Mouse (Mus musculus) thymus, adult 2 months (tissue): ENCODE results near the gene Htr1d. TPM values are rescaled to one million over a fixed set of nuclear protein-coding genes. Genes with fewer than 3 reads are reported as not detected.

Experiments used
- DNase-seq: peaks from one replicate; pipeline ENCODE4 v3.0.0; 2021
- H3K27ac ChIP-seq: fragments of 200-500 bp; 2 replicates; pipeline ENCODE4 v1.5.1; 2012; ENCODE audit warnings: low read length, control low read depth; ENCODE audit not compliant: control insufficient read depth, insufficient read depth
- H3K27me3 ChIP-seq: fragments of 200-500 bp; 2 replicates; pipeline ENCODE4 v1.6.1; 2012; ENCODE audit warnings: mild to moderate bottlenecking, low read length, moderate library complexity, mixed read lengths; ENCODE audit not compliant: control insufficient read depth, insufficient read depth
- H3K36me3 ChIP-seq: fragments of 200-500 bp; 2 replicates; pipeline ENCODE4 v1.6.1; 2012; ENCODE audit warnings: mild to moderate bottlenecking, low read length, moderate library complexity; ENCODE audit not compliant: control insufficient read depth, insufficient read depth
- H3K4me1 ChIP-seq: fragments of 200-500 bp; replicated peaks from 2 replicates; pipeline ENCODE4 v1.6.1; 2012; ENCODE audit warnings: low read length; ENCODE audit not compliant: control insufficient read depth, insufficient read depth
- H3K4me3 ChIP-seq: fragments of 200-500 bp; 2 replicates; pipeline ENCODE4 v1.5.1; 2012; ENCODE audit warnings: mild to moderate bottlenecking, low read length, control low read depth, moderate library complexity; ENCODE audit not compliant: control insufficient read depth, insufficient read depth
- CTCF ChIP-seq: fragments of 200-500 bp; IDR thresholded peaks from 2 replicates; pipeline ENCODE4 v1.5.1; 2012; ENCODE audit warnings: mild to moderate bottlenecking, control low read depth, low read length, moderate library complexity, borderline replicate concordance; ENCODE audit not compliant: control insufficient read depth, poor library complexity, insufficient read depth; ENCODE audit errors: extremely low read depth
- POLR2A ChIP-seq: fragments of 200-500 bp; IDR thresholded peaks from 2 replicates; pipeline ENCODE4 v1.6.1; 2012; ENCODE audit warnings: mild to moderate bottlenecking, low read length, control low read depth, moderate library complexity; ENCODE audit not compliant: control insufficient read depth, poor library complexity, insufficient read depth; ENCODE audit errors: extremely low read depth
- WGBS: fragments of 180-500 bp; shearing (Covaris S2); methylation state at CpG from one replicate; pipeline ENCODE4 v1.1.7; 2018; 5-methylcytosine and 5-hydroxymethylcytosine counted together
- polyA plus RNA-seq: library from polyadenylated mRNA; depleted of rRNA; stranded (reverse); fragments of >200 nt; gene quantifications from 2 replicates; pipeline ENCODE4 v1.2.3, GENCODE M21; 2012

The Htr1d gene
- polyA plus RNA-seq, 1 experiment, result 0.24 TPM

DNA sequence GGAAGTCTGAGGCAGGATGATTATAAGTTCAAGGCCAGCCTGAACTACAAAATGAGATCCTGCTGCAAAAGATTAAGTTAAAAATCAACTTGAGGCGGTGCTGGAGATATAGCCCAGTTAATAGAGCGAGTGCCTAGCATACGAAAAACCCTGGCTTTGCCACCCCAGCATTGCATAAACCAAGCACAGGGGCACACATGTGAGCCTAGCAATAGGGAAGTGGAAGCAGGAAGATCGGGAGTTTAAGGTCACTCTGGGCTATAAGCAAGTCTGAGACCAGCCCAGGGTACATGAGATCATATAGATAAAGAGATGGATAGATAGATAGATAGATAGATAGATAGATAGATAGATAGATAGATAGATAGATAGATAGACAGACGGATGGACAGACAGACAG lies 26.5 kb downstream of the Htr1d start:
- no peaks in the 10 kb centered on the region for H3K4me1 ChIP-seq
- WGBS, result 89% methylated on average over 5 of the region's 5 CpGs
- no peak overlapping the region for H3K4me3 ChIP-seq
- H3K36me3 ChIP-seq, result no peaks in the 10 kb centered on the region
- DNase-seq, result no peak
- H3K27me3 ChIP-seq, result no peaks in the 10 kb centered on the region
- TF ChIP-seq CTCF, result no peak
- no peak for TF ChIP-seq POLR2A
- no peak overlapping the region for H3K27ac ChIP-seq

DNA sequence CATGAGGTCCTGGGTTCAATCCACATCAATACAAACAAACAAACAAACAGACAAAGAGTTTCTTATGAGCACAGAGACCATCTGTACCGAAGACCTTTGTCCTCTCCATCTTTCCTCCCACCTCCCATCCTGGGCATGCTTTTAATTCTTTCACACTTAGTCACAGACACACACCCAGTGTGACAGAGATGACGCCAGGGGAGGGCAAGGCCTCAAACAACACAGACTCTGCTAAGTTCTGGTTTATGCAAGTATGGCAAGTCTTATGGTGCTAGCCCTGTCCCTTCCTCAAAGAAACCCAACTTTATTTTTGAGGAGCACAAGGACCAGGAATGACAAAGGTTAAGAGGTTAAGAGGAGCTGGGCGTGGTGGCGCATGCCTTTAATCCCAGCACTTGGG lies 26.9 kb downstream of the Htr1d start:
- H3K27ac ChIP-seq, result no peak overlapping the region
- H3K4me1 ChIP-seq, result 0 out of 2 replicates have a peak, but pooled peaks cover 3% of the 10 kb centered on the region
- TF ChIP-seq POLR2A (no peak), CTCF (no peak)
- DNase-seq, result no peak
- no peaks in the 10 kb centered on the region for H3K36me3 ChIP-seq
- no peaks in the 10 kb centered on the region for H3K27me3 ChIP-seq
- WGBS, result 91% methylated on average over 4 of the region's 4 CpGs
- H3K4me3 ChIP-seq, result no peak overlapping the region

DNA sequence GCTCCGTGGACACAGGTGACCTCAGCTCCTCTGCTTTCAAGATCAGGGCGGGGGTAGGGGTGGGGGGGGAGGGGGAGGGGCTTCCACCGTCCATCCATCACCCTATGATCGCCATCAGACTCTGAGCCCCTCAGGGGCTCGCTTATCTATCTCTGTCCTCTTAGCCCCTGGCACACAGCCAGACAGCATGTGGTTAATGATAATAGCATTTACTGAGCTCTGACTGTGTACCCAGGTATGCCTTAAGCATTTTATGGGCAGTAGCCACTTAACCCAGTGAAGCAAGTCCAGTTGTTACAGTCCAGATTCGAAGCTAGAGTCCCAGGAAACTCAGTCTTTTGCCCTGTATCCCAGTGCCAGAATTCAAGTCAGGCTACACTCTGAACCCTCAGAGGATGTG lies 28.2 kb downstream of the Htr1d start:
- no peaks in the 10 kb centered on the region for H3K36me3 ChIP-seq
- H3K27me3 ChIP-seq, result no peaks in the 10 kb centered on the region
- TF ChIP-seq POLR2A (no peak), CTCF (no peak)
- WGBS, result 68% methylated on average over 6 of the region's 6 CpGs
- no peak overlapping the region for H3K4me3 ChIP-seq
- H3K4me1 ChIP-seq, result 0 out of 2 replicates have a peak, but pooled peaks cover 3% of the 10 kb centered on the region
- no peak for DNase-seq
- no peak overlapping the region for H3K27ac ChIP-seq

DNA sequence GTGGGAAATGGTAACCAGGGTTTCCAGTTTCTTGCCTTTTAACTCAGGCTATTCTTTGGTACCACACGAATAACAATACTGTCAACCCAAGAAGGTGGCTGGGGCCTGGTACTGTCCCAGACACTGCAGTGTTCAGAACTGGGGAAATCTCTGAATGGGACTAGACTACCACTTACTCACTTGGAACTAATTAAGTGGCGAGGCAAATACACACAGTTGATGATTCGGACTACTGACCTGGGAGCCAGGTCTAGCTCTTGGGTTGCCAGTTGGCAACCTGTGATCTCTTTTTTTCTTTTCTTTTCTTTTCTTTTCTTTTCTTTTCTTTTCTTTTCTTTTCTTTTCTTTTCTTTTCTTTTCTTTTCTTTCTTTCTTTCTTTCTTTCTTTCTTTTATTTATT lies 29.0 kb downstream of the Htr1d start:
- DNase-seq, result no peak
- H3K27me3 ChIP-seq, result no peaks in the 10 kb centered on the region
- WGBS, result 95% methylated on average over 3 of the region's 3 CpGs
- H3K4me3 ChIP-seq, result no peak overlapping the region
- H3K4me1 ChIP-seq, result 0 out of 2 replicates have a peak, but pooled peaks cover 3% of the 10 kb centered on the region
- no peak overlapping the region for H3K27ac ChIP-seq
- no peaks in the 10 kb centered on the region for H3K36me3 ChIP-seq
- TF ChIP-seq POLR2A, result no peak
- TF ChIP-seq CTCF, result no peak

DNA sequence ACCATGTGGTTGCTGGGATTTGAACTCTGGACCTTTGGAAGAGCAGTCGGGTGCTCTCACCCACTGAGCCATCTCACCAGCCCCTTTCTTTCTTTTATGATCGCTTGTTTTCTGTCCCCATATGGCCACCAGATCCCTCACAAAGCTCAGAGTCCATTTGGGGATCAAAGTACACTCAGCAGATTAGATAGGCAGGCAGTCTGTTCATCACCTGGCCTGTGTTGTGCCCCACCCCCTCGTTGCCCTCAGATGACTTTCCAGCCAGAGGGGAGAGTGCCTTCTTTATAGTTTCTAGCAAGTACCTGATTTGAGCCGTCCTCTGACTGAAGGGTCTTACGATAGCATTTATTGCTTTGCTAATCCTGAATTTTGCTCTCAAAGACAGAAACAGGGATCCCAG lies 29.5 kb downstream of the Htr1d start:
- no peaks in the 10 kb centered on the region for H3K36me3 ChIP-seq
- H3K4me3 ChIP-seq, result no peak overlapping the region
- TF ChIP-seq CTCF, result no peak
- no peak for TF ChIP-seq POLR2A
- no peak for DNase-seq
- H3K4me1 ChIP-seq, result 0 out of 2 replicates have a peak, but pooled peaks cover 3% of the 10 kb centered on the region
- H3K27ac ChIP-seq, result no peak overlapping the region
- no peaks in the 10 kb centered on the region for H3K27me3 ChIP-seq
- 78% methylated on average over 5 of the region's 5 CpGs for WGBS

DNA sequence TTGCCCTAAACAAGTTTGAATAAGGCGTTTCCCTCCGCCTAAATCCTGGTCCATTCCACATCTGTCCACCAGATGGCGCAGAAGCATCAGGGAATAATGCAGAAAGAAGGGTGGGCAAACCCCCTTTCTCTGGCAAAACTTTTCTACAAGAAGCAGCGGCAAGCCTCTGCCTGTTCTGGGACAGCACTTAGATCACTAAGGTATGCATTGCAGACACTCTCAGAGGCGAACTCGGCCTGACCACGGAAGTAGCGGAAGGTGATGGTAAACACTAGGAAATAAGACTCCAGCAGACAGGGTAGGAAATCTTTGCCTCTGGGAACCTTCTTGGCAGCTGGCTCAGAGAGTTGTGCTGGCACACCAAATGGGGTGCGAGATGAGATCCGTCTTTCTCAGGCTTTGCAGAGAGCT lies 31.5 kb downstream of the Htr1d start:
- peak; percentile 69 for DNase-seq
- Histone ChIP-seq H3K4me3 (no peak overlapping the region), H3K27ac (no peak overlapping the region)

DNA sequence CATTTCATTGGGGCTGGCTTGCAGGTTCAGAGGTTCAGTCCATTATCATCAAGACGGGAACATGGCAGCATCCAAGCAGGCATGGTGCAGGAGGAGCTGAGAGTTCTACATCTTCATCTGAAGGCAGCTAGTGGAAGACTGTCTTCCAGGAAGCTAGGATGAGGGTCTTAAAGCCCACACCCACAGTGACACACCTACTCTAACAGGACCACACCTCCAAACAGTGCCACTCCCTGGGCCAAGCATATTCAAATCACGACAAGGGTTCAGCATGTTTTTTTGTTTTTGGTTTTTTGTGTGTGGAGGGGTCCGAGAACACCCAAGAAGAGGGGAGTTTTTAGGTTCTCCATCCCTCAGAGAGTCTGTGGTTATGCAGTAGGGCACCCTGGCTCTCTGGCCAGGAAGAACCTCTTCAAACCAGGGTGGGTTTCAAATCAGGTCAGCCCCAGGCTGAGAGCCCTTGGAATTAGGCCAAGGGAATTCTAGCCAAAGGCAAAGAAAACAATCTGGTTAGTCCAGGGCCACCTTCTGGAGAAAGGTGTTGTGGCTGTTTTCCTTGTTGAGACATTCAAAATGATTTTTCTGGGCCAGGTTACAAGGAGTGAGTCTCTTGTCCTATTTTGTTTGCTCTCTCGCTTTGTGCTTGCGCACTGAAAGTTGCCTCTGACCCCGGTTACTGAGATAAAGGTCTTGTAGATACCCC lies 33.3 kb downstream of the Htr1d start:
- Histone ChIP-seq H3K27me3 (no peaks in the 10 kb centered on the region; the same call in 1 of the 2 replicates), H3K4me3 (no peak overlapping the region), H3K27ac (no peak overlapping the region), H3K36me3 (no peaks in the 10 kb centered on the region), H3K4me1 (0 out of 2 replicates have a peak, but pooled peaks cover 3% of the 10 kb centered on the region)
- WGBS, result 96% methylated on average over 6 of the region's 6 CpGs
- TF ChIP-seq POLR2A, result no peak
- TF ChIP-seq CTCF, result no peak
- no peak for DNase-seq

More for the DNA sequence above, 31.5 kb downstream of the Htr1d start:
- Histone ChIP-seq H3K4me1 (0 out of 2 replicates have a peak, but pooled peaks cover 3% of the 10 kb centered on the region), H3K36me3 (no peaks in the 10 kb centered on the region), H3K27me3 (no peaks in the 10 kb centered on the region)
- no peak for TF ChIP-seq POLR2A
- no peak for TF ChIP-seq CTCF
- 14% methylated on average over 10 of the region's 10 CpGs for WGBS
